Mouse (Mus musculus) E14TG2a.4 (cell line): ENCODE results near the gene Zfp106.

Experiments
- H3K27me3 ChIP-seq: 2 replicates; pipeline ENCODE4 v1.6.1; 2014; ENCODE audit warnings: low read length, control low read depth; ENCODE audit not compliant: insufficient read depth
- H3K36me3 ChIP-seq: 2 replicates; pipeline ENCODE4 v1.6.1; 2014; ENCODE audit warnings: low read length, control low read depth; ENCODE audit not compliant: insufficient read depth
- H3K4me1 ChIP-seq: replicated peaks from 2 replicates; pipeline ENCODE4 v1.6.1; 2014; ENCODE audit warnings: low read depth, low read length, control low read depth
- H3K4me3 ChIP-seq: replicated peaks from 2 replicates; pipeline ENCODE4 v1.5.1; 2014; ENCODE audit warnings: mild to moderate bottlenecking, low read length
- H3K9me3 ChIP-seq: 2 replicates; pipeline ENCODE4 v1.6.1; 2014; ENCODE audit warnings: low read length, control low read depth
- CTCF ChIP-seq: conservative IDR thresholded peaks from 2 replicates; pipeline ENCODE4 v1.5.1; 2014; ENCODE audit warnings: low read length
- NANOG ChIP-seq: IDR thresholded peaks from 2 replicates; pipeline ENCODE4 v1.6.1; 2014; ENCODE audit warnings: borderline replicate concordance, low read length, mixed read lengths
- POU5F1 ChIP-seq: IDR thresholded peaks from 2 replicates; pipeline ENCODE4 v1.6.1; 2014; ENCODE audit warnings: low read length, borderline replicate concordance

Zfp106 gene

DNA sequence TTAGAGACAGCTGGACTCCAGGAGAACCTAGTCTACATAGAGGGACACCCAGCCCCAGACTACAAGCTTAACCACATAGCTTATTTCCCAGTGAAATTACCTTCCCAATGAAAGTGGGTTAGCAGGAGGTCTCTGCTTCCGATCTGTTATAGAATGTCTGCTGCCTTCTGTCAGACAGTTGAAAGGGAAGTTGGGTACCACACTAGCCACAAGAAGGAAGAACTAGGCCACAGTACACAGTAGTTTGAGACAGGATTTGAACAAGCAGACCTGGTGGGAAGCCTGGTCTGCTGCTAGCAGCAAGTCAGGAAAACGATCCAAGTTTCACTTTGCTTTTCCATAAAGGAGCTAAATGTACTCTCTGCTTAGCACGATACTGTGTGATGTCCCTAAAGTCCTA, 94.4 kb downstream of the Zfp106 start:
- H3K9me3 ChIP-seq: no peaks in the 10 kb centered on the region
- peaks cover 12% of the 10 kb centered on the region for H3K4me1 ChIP-seq
- no peak overlapping the region for H3K4me3 ChIP-seq
- H3K27me3 ChIP-seq: no peaks in the 10 kb centered on the region; the same call in 1 of the 2 replicates
- no peak for TF ChIP-seq CTCF
- TF ChIP-seq POU5F1: no peak
- TF ChIP-seq NANOG: no peak
- no peaks in the 10 kb centered on the region for H3K36me3 ChIP-seq

DNA sequence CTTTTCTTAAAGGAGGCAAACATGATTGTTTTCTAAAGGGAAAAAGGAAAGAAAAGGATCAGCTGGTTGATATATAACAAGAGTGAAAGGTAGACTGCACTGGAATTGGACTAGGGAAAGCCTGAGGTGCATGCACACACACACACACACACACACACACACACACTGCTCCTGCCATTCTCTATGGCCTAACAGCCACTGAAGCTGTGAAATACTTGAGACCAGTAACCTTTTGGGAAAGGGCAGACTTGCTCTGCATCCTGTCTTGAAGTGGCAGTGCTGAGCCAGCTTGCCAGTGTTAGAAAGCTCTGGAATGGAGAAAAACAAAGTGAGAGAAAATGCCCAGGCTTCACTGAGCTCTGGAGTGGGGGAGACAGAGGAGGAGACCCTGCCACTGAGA, 95.6 kb downstream of the Zfp106 start:
- H3K4me3 ChIP-seq: no peak overlapping the region

DNA sequence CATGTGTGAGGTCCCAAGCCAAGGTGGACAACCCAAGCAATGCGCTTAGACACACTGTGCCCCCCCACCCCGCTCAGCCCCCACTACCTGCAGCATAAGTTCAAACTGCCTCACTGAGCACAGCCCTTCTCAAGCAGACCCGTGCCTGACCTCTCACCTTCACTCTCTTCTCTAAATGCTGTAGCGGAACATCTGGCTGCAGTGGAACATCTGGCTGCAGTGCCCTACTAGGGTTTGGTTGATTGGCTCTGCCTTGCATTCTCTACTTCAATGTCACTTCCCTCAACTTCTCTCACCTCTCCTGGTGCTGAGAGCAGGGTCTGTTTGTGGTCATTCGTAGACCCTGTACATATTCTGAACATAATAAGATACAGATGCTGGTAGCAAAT, 98.3 kb downstream of the Zfp106 start:
- TF ChIP-seq CTCF (no peak), NANOG (no peak), POU5F1 (no peak)
- H3K36me3 ChIP-seq: no peaks in the 10 kb centered on the region

More for the DNA sequence above, 95.6 kb downstream of the Zfp106 start:
- Histone ChIP-seq H3K27me3 (no peaks in the 10 kb centered on the region; the same call in 1 of the 2 replicates), H3K36me3 (no peaks in the 10 kb centered on the region), H3K4me1 (peaks cover 3% of the 10 kb centered on the region), H3K9me3 (no peaks in the 10 kb centered on the region)
- no peak for TF ChIP-seq NANOG
- no peak for TF ChIP-seq POU5F1
- no peak for TF ChIP-seq CTCF

DNA sequence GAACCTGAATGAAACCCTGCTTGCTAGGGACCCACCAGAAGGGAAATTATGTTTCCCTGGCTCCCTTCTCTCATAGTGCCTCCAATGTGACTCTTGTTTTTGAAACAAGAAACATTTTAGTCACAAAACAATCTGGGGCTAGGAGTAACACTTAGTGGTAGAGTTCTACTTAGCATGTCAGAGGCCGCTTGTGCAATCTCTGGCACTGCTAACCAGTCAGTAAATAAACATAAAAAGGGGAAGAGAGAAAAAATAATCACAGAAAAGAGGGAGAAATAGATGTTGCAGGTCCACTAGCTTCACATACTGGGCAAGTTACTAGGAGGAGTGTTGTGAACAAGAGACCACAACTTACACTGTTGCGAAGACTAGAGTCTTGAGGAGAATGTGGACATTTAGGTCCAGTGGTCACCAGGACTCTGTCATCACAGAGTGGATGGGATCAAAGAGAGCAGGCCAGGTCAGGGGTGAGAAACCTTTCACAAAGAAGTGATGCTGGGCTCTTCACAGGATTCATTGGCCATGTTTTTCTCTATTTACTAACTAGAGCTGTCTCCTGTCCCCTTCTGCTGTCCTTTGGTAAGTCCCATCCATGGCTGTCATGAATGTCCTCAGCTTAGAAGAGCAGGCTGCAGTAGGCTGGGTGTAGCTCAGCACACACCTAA, 98.8 kb downstream of the Zfp106 start:
- no peaks in the 10 kb centered on the region for H3K36me3 ChIP-seq
- H3K27me3 ChIP-seq: no peaks in the 10 kb centered on the region; the same call in 1 of the 2 replicates
- TF ChIP-seq CTCF: no peak
- TF ChIP-seq POU5F1: no peak
- TF ChIP-seq NANOG: no peak
- 0 out of 2 replicates have a peak, but pooled peaks cover 5% of the 10 kb centered on the region for H3K9me3 ChIP-seq
- H3K4me1 ChIP-seq: no peaks in the 10 kb centered on the region
- H3K4me3 ChIP-seq: no peak overlapping the region

More for the DNA sequence above, 98.3 kb downstream of the Zfp106 start:
- H3K4me1 ChIP-seq: no peaks in the 10 kb centered on the region
- H3K4me3 ChIP-seq: no peak overlapping the region
- H3K9me3 ChIP-seq: 0 out of 2 replicates have a peak, but pooled peaks cover 5% of the 10 kb centered on the region
- H3K27me3 ChIP-seq: no peaks in the 10 kb centered on the region; the same call in 1 of the 2 replicates

GRCm38 (mm10) chr2:120464091-120464490, 99.6 kb downstream of the Zfp106 start:
- Histone ChIP-seq H3K27me3 (no peaks in the 10 kb centered on the region; the same call in 1 of the 2 replicates), H3K36me3 (no peaks in the 10 kb centered on the region), H3K4me1 (no peaks in the 10 kb centered on the region), H3K4me3 (no peak overlapping the region), H3K9me3 (0 out of 2 replicates have a peak, but pooled peaks cover 5% of the 10 kb centered on the region)
- TF ChIP-seq POU5F1 (no peak), NANOG (no peak), CTCF (no peak)

DNA sequence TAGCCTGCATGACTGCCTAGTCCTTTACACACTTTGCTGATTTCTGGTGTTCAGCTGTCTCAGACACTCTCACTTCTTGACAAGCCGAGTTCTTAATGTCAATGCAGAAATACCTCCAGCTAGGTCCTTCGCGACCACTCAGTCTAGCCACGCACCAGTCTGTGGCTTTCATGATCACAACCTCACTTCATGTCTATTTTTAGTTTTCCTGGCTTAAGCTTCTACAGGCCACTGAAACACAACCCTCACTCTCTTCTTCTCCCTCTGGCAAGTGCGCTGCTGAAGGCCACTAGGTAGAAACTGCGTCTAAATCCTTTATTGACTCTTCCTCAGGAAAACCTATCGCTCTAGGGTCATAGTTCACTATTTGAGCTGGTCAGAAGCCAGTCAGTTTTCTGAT, 100.3 kb downstream of the Zfp106 start:
- H3K36me3 ChIP-seq: no peaks in the 10 kb centered on the region
- H3K9me3 ChIP-seq: 0 out of 2 replicates have a peak, but pooled peaks cover 5% of the 10 kb centered on the region
- no peak overlapping the region for H3K4me3 ChIP-seq
- H3K27me3 ChIP-seq: no peaks in the 10 kb centered on the region; the same call in 1 of the 2 replicates
- TF ChIP-seq POU5F1: no peak
- no peak for TF ChIP-seq CTCF
- TF ChIP-seq NANOG: no peak
- H3K4me1 ChIP-seq: no peaks in the 10 kb centered on the region

DNA sequence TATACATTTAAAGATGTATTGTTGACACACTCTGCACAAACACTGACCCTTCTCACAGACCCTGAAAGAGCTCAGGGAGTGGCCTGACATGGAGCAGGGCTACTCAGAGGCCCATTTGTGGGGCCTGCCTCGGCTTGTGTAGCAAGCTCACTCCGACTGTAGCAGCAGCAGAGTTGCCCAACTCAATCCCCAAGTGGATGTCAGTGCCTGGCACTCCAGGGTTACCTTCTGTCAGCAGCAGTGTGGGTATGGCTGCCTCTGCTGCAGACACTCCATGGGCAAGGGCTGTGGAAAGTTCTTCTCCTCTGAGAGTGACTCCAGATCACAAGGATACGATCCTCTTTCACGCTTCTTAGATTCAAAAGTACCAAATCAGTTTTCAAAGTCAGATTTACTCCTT, 103.4 kb downstream of the Zfp106 start:
- no peak for TF ChIP-seq POU5F1
- TF ChIP-seq CTCF: no peak
- TF ChIP-seq NANOG: no peak
- H3K36me3 ChIP-seq: no peaks in the 10 kb centered on the region
- no peak overlapping the region for H3K4me3 ChIP-seq
- no peaks in the 10 kb centered on the region; the same call in 1 of the 2 replicates for H3K27me3 ChIP-seq
- H3K9me3 ChIP-seq: 0 out of 2 replicates have a peak, but pooled peaks cover 5% of the 10 kb centered on the region
- no peaks in the 10 kb centered on the region for H3K4me1 ChIP-seq
